Mouse (Mus musculus): ENCODE measurements at regions not wholly inside any gene's neighbourhood (a gene's known extent, or its start where the extent isn't known, plus 50 kb on each side); places are given as distances from the start of the nearest gene placed in this dataset.

DNA sequence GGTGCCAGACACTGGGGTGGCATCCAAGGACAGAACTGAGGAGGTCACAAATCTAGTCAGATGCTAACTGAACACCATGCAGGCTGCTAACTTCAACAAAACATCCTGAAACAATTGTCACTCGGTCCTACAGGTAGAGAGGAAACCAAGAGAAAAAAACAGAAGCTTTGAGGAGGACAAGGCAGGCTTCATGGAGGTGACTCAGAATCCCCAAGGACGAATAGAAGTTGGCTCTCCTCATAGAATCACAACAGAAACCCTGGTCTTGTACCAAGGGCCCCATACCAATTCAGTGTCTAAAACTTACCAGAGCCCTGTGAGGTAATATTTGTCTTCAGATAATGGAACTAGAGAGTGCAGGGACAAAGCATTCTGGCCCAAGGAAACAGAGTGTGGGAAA is 206.1 kb upstream of the Tle3 start:
- no peaks in the 10 kb centered on the region for H3K36me3 ChIP-seq (ENCODE audit: control insufficient read depth, insufficient read depth, low read length)
- no peak overlapping the region; the same call in 1 of the 2 replicates for H3K27ac ChIP-seq (ENCODE audit: low read length)
- WGBS = 69% methylated on average over 2 of the region's 2 CpGs
- H3K9me3 ChIP-seq (ENCODE audit: control insufficient read depth, low read depth, low read length) = no peaks in the 10 kb centered on the region
- no peak overlapping the region for H3K4me3 ChIP-seq (ENCODE audit: low read depth, low read length)
- no peak overlapping the region for H3K4me2 ChIP-seq (replicated peaks; ENCODE audit: low read depth, low read length)
- peaks cover 38% of the 10 kb centered on the region for H3K4me1 ChIP-seq (ENCODE audit: control insufficient read depth, insufficient read depth, low read length)
- H3K27me3 ChIP-seq (ENCODE audit: control insufficient read depth, insufficient read depth, low read length) = no peaks in the 10 kb centered on the region
- no peak for ATAC-seq (ENCODE audit: insufficient number of reproducible peaks, insufficient read depth, low FRiP score, low read depth)
- no peak overlapping the region for H3K9ac ChIP-seq (replicated peaks; ENCODE audit: low read depth, low read length)

DNA sequence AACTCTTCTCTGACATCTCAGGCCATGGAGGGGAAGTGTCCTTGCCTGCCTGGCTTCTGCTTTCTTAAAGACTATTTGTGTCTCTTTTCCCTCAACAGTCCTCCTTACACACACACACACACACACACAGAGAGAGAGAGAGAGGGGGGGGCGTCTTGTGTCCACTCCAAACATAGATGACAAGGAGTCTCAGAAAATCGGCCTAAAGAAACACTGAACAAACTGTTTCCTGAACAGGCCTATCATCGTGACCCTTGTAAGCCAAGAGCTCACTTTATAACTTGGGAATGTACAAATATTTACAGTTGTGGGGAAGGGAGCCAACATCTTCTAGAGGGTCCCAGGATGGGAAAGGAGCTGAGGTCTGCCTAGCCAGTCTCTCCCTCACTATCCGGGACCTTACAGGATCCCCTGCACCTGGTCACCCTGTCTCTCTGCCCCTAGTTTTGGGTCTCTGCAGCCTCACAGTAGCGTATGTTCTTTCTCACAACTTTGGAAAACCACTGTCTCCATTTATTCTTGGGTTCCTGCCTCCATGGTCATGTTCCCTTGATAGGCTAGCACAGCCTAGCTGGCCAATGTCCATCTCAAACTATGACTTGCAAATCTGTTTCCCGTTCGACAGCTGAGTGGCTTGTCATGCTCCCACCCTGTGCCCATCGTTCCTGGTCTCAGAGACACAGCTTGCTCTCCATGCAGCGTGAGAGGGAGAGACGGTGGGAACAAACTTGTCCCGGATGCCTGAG is 204.9 kb upstream of the Tle3 start:
- Histone ChIP-seq H3K4me2 (replicated peaks; ENCODE audit: low read depth, low read length) (no peak overlapping the region), H3K4me3 (ENCODE audit: low read depth, low read length) (no peak overlapping the region), H3K27ac (ENCODE audit: low read length) (peak overlapping the region; percentile 88), H3K36me3 (ENCODE audit: control insufficient read depth, insufficient read depth, low read length) (no peaks in the 10 kb centered on the region), H3K4me1 (ENCODE audit: control insufficient read depth, insufficient read depth, low read length) (peaks cover 38% of the 10 kb centered on the region), H3K9me3 (ENCODE audit: control insufficient read depth, low read depth, low read length) (no peaks in the 10 kb centered on the region), H3K9ac (replicated peaks; ENCODE audit: low read depth, low read length) (no peak overlapping the region), H3K27me3 (ENCODE audit: control insufficient read depth, insufficient read depth, low read length) (no peaks in the 10 kb centered on the region)
- peak; percentile 33; the same call in 1 of the 2 replicates for ATAC-seq (ENCODE audit: insufficient number of reproducible peaks, insufficient read depth, low FRiP score, low read depth)
- 30% methylated on average over 11 of the region's 11 CpGs for WGBS

GRCm38 (mm10) chr9:61168931-61169330 is 203.2 kb upstream of the Tle3 start:
- Histone ChIP-seq H3K4me1 (ENCODE audit: control insufficient read depth, insufficient read depth, low read length) (peaks cover 28% of the 10 kb centered on the region), H3K36me3 (ENCODE audit: control insufficient read depth, insufficient read depth, low read length) (no peaks in the 10 kb centered on the region), H3K9me3 (ENCODE audit: control insufficient read depth, low read depth, low read length) (no peaks in the 10 kb centered on the region), H3K4me2 (replicated peaks; ENCODE audit: low read depth, low read length) (no peak overlapping the region), H3K9ac (replicated peaks; ENCODE audit: low read depth, low read length) (no peak overlapping the region), H3K27me3 (ENCODE audit: control insufficient read depth, insufficient read depth, low read length) (no peaks in the 10 kb centered on the region), H3K27ac (ENCODE audit: low read length) (no peak overlapping the region), H3K4me3 (ENCODE audit: low read depth, low read length) (no peak overlapping the region)
- no peak for ATAC-seq (ENCODE audit: insufficient number of reproducible peaks, insufficient read depth, low FRiP score, low read depth)
- 96% methylated on average over 7 of the region's 7 CpGs for WGBS

GRCm38 (mm10) chr9:61169506-61170090 is 202.6 kb upstream of the Tle3 start:
- H3K4me2 ChIP-seq (replicated peaks; ENCODE audit: low read depth, low read length) = no peak overlapping the region
- no peak for ATAC-seq (ENCODE audit: insufficient number of reproducible peaks, insufficient read depth, low FRiP score, low read depth)
- H3K4me3 ChIP-seq (ENCODE audit: low read depth, low read length) = no peak overlapping the region
- peaks cover 23% of the 10 kb centered on the region for H3K4me1 ChIP-seq (ENCODE audit: control insufficient read depth, insufficient read depth, low read length)
- no peaks in the 10 kb centered on the region for H3K9me3 ChIP-seq (ENCODE audit: control insufficient read depth, low read depth, low read length)
- WGBS = 70% methylated on average over 9 of the region's 9 CpGs
- no peaks in the 10 kb centered on the region for H3K27me3 ChIP-seq (ENCODE audit: control insufficient read depth, insufficient read depth, low read length)
- H3K27ac ChIP-seq (ENCODE audit: low read length) = no peak overlapping the region
- no peaks in the 10 kb centered on the region for H3K36me3 ChIP-seq (ENCODE audit: control insufficient read depth, insufficient read depth, low read length)
- no peak overlapping the region for H3K9ac ChIP-seq (replicated peaks; ENCODE audit: low read depth, low read length)

DNA sequence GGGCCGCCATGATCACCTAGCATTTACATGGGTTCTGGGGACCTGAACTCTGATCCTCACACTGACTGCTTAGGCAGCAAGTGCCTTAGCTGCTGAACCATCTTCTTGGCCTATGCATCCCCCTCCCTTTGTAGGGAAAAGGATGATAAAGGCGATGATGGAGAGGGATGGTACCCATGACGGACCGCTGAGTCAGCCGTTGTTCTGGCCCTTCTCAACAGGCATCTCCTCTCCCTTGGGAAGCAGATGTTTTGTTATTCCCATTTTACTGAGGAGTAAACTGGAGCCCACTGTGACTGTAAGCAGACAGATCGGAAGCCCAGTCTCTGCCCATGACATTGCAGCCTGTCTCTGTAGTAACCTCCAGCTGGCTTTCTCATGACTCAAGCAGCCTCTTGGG is 201.2 kb upstream of the Tle3 start:
- Histone ChIP-seq H3K27me3 (ENCODE audit: control insufficient read depth, insufficient read depth, low read length) (no peaks in the 10 kb centered on the region), H3K9ac (replicated peaks; ENCODE audit: low read depth, low read length) (no peak overlapping the region), H3K36me3 (ENCODE audit: control insufficient read depth, insufficient read depth, low read length) (no peaks in the 10 kb centered on the region), H3K4me3 (ENCODE audit: low read depth, low read length) (no peak overlapping the region), H3K9me3 (ENCODE audit: control insufficient read depth, low read depth, low read length) (no peaks in the 10 kb centered on the region), H3K27ac (ENCODE audit: low read length) (no peak overlapping the region), H3K4me1 (ENCODE audit: control insufficient read depth, insufficient read depth, low read length) (peaks cover 16% of the 10 kb centered on the region; the same call in 1 of the 2 replicates), H3K4me2 (replicated peaks; ENCODE audit: low read depth, low read length) (no peak overlapping the region)
- ATAC-seq (ENCODE audit: insufficient number of reproducible peaks, insufficient read depth, low FRiP score, low read depth) = no peak
- WGBS = 92% methylated on average over 6 of the region's 6 CpGs

DNA sequence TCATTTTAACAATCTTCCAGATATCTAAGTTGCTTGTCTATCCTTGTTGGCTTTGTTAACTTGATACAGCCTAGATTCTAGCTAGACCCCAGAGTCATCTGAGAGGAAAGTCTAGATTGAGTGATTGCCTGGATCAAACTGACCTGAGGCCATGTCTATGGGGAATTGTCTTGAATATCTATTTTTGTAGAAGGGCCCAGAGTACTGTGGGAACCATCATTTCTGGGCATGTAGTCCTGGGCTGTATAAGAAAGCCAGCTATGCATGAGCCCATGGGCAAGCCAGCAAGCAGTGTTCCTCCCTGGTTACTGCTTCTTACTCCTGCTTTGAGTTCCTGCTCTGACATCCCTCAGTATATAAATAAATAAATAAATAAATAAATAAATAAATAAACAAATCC is 199.7 kb upstream of the Tle3 start:
- Histone ChIP-seq H3K4me2 (replicated peaks; ENCODE audit: low read depth, low read length) (no peak overlapping the region), H3K27me3 (ENCODE audit: control insufficient read depth, insufficient read depth, low read length) (no peaks in the 10 kb centered on the region), H3K9ac (replicated peaks; ENCODE audit: low read depth, low read length) (no peak overlapping the region)

GRCm38 (mm10) chr9:61173548-61173947 is 198.6 kb upstream of the Tle3 start:
- H3K27me3 ChIP-seq (ENCODE audit: control insufficient read depth, insufficient read depth, low read length) = no peaks in the 10 kb centered on the region
- H3K4me3 ChIP-seq (ENCODE audit: low read depth, low read length) = no peak overlapping the region
- ATAC-seq (ENCODE audit: insufficient number of reproducible peaks, insufficient read depth, low FRiP score, low read depth) = no peak
- H3K9me3 ChIP-seq (ENCODE audit: control insufficient read depth, low read depth, low read length) = no peaks in the 10 kb centered on the region
- H3K4me1 ChIP-seq (ENCODE audit: control insufficient read depth, insufficient read depth, low read length) = peaks cover 5% of the 10 kb centered on the region; the same call in 1 of the 2 replicates
- no peak overlapping the region for H3K27ac ChIP-seq (ENCODE audit: low read length)
- H3K4me2 ChIP-seq (replicated peaks; ENCODE audit: low read depth, low read length) = no peak overlapping the region
- H3K36me3 ChIP-seq (ENCODE audit: control insufficient read depth, insufficient read depth, low read length) = no peaks in the 10 kb centered on the region
- H3K9ac ChIP-seq (replicated peaks; ENCODE audit: low read depth, low read length) = no peak overlapping the region

More for the DNA sequence above, 199.7 kb upstream of the Tle3 start:
- ATAC-seq (ENCODE audit: insufficient number of reproducible peaks, insufficient read depth, low FRiP score, low read depth) = no peak
- Histone ChIP-seq H3K4me3 (ENCODE audit: low read depth, low read length) (no peak overlapping the region), H3K4me1 (ENCODE audit: control insufficient read depth, insufficient read depth, low read length) (peaks cover 5% of the 10 kb centered on the region; the same call in 1 of the 2 replicates), H3K36me3 (ENCODE audit: control insufficient read depth, insufficient read depth, low read length) (no peaks in the 10 kb centered on the region), H3K27ac (ENCODE audit: low read length) (no peak overlapping the region), H3K9me3 (ENCODE audit: control insufficient read depth, low read depth, low read length) (no peaks in the 10 kb centered on the region)

GRCm38 (mm10) chr9:61175381-61175780 is 196.8 kb upstream of the Tle3 start:
- Histone ChIP-seq H3K36me3 (ENCODE audit: control insufficient read depth, insufficient read depth, low read length) (no peaks in the 10 kb centered on the region), H3K4me3 (ENCODE audit: low read depth, low read length) (no peak overlapping the region), H3K9me3 (ENCODE audit: control insufficient read depth, low read depth, low read length) (no peaks in the 10 kb centered on the region), H3K9ac (replicated peaks; ENCODE audit: low read depth, low read length) (no peak overlapping the region), H3K27ac (ENCODE audit: low read length) (no peak overlapping the region), H3K4me1 (ENCODE audit: control insufficient read depth, insufficient read depth, low read length) (no peaks in the 10 kb centered on the region), H3K27me3 (ENCODE audit: control insufficient read depth, insufficient read depth, low read length) (no peaks in the 10 kb centered on the region), H3K4me2 (replicated peaks; ENCODE audit: low read depth, low read length) (no peak overlapping the region)
- no peak for ATAC-seq (ENCODE audit: insufficient number of reproducible peaks, insufficient read depth, low FRiP score, low read depth)
- 89% methylated on average over 2 of the region's 2 CpGs for WGBS

DNA sequence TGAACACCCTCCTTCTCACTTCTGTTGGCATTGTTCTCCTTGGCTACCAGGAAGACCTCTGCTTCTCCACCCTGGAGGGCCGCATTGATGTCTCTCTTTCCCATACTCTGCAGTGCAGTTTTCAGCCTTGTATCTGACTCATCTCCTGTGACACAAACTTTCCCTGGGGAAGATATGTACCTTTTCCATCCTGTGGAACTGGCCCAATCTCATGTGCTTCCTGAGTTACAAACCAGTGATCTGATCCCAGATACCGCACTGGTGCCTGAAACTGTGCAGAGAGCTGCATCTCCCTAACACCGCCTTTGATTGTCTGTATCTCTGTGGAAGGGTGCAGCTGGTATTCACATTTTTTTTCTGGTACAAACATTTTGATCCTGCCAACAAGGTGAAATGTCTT is 195.3 kb upstream of the Tle3 start:
- Histone ChIP-seq H3K9ac (replicated peaks; ENCODE audit: low read depth, low read length) (no peak overlapping the region), H3K27ac (ENCODE audit: low read length) (no peak overlapping the region), H3K36me3 (ENCODE audit: control insufficient read depth, insufficient read depth, low read length) (no peaks in the 10 kb centered on the region), H3K4me3 (ENCODE audit: low read depth, low read length) (no peak overlapping the region), H3K9me3 (ENCODE audit: control insufficient read depth, low read depth, low read length) (no peaks in the 10 kb centered on the region), H3K27me3 (ENCODE audit: control insufficient read depth, insufficient read depth, low read length) (no peaks in the 10 kb centered on the region), H3K4me2 (replicated peaks; ENCODE audit: low read depth, low read length) (no peak overlapping the region), H3K4me1 (ENCODE audit: control insufficient read depth, insufficient read depth, low read length) (no peaks in the 10 kb centered on the region)
- WGBS = 94% methylated on average over 3 of the region's 3 CpGs
- ATAC-seq (ENCODE audit: insufficient number of reproducible peaks, insufficient read depth, low FRiP score, low read depth) = no peak
